Mouse (Mus musculus) CH12.LX (cell line): Measurements from ENCODE around the gene Myh9. TPM values are rescaled to one million over a fixed set of nuclear protein-coding genes. Genes with fewer than 3 reads are reported as not detected.

Source experiments
- DNase-seq: peaks from one replicate; pipeline ENCODE4 v3.0.0-alpha.2; 2013; ENCODE audit errors: extremely low read depth
- H3K27ac ChIP-seq: 2 replicates; pipeline ENCODE4 v1.5.1; 2012; ENCODE audit warnings: low read depth, mild to moderate bottlenecking, control low read depth, moderate library complexity; ENCODE audit not compliant: insufficient read depth
- H3K27me3 ChIP-seq: replicated peaks from 2 replicates; pipeline ENCODE3; 2012; ENCODE audit warnings: inconsistent platforms
- H3K36me3 ChIP-seq, 2 experiments: replicated peaks in 1 of 2; 2 replicates each; pipeline versions ENCODE3 to v1.6.1; 2012; ENCODE audit warnings: inconsistent platforms in 1 of 2, low read length in 1 of 2, mild to moderate bottlenecking in 1 of 2, mixed read lengths in 1 of 2, moderate library complexity in 1 of 2; ENCODE audit not compliant: control insufficient read depth in 1 of 2, insufficient read depth in 1 of 2
- H3K4me1 ChIP-seq, 2 experiments: 2 replicates each; pipeline ENCODE4 v1.6.1; 2012; ENCODE audit warnings: inconsistent platforms in 1 of 2, moderate library complexity in 1 of 2; ENCODE audit not compliant: insufficient read depth in 2 of 2, control insufficient read depth in 1 of 2
- H3K4me2 ChIP-seq: 2 replicates; pipeline ENCODE4 v1.6.1; 2012; ENCODE audit warnings: low read depth, mild to moderate bottlenecking, control low read depth; ENCODE audit not compliant: poor library complexity, insufficient read depth, severe bottlenecking
- H3K4me3 ChIP-seq, 3 experiments: fragments of 150-350 bp in 1 of 3; sonication (generic) in 1 of 3; replicated peaks in 1 of 3; 2 replicates each; pipeline versions ENCODE3 to v1.5.1; 2011 to 2012; ENCODE audit warnings: low read depth in 2 of 3, low read length in 2 of 3, mild to moderate bottlenecking in 2 of 3, moderate library complexity in 2 of 3, control low read depth in 1 of 3, improper control_type of control experiment in 1 of 3, inconsistent platforms in 1 of 3, mixed read lengths in 1 of 3; ENCODE audit not compliant: poor library complexity in 1 of 3
- H3K79me2 ChIP-seq: replicated peaks from 2 replicates; pipeline ENCODE4 v1.6.1; 2012; ENCODE audit warnings: mild to moderate bottlenecking, moderate library complexity; ENCODE audit not compliant: control insufficient read depth, poor library complexity, insufficient read depth, severe bottlenecking; ENCODE audit errors: extremely low read depth
- H3K9ac ChIP-seq: 2 replicates; pipeline ENCODE4 v1.6.1; 2012; ENCODE audit warnings: low read depth, mild to moderate bottlenecking, control low read depth, moderate library complexity; ENCODE audit not compliant: insufficient read depth
- H3K9me3 ChIP-seq: replicated peaks from 2 replicates; pipeline ENCODE3; 2012; ENCODE audit warnings: low read length, inconsistent platforms, mixed read lengths
- CHD2 ChIP-seq: IDR thresholded peaks from 2 replicates; pipeline ENCODE4 v1.6.1; 2011; ENCODE audit warnings: low read length, improper control_type of control experiment
- E2F4 ChIP-seq: IDR thresholded peaks from 2 replicates; pipeline ENCODE4 v1.6.1; 2011; ENCODE audit warnings: low read depth, low read length, improper control_type of control experiment; ENCODE audit not compliant: insufficient replicate concordance
- ELF1 ChIP-seq: IDR thresholded peaks from 2 replicates; pipeline ENCODE4 v1.6.1; 2014; ENCODE audit warnings: low read depth, mild to moderate bottlenecking, inconsistent platforms, low read length, improper control_type of control experiment
- EP300 ChIP-seq: IDR thresholded peaks from 2 replicates; pipeline ENCODE4 v1.6.1; 2011; ENCODE audit warnings: low read length, improper control_type of control experiment
- ETS1 ChIP-seq: conservative IDR thresholded peaks from 2 replicates; pipeline ENCODE4 v1.6.1; 2012; ENCODE audit warnings: low read depth, mild to moderate bottlenecking, inconsistent platforms, low read length, improper control_type of control experiment, moderate library complexity
- HCFC1 ChIP-seq: IDR thresholded peaks from 2 replicates; pipeline ENCODE4 v1.6.1; 2012; ENCODE audit warnings: low read depth, mild to moderate bottlenecking, inconsistent platforms, low read length, improper control_type of control experiment
- IRF4 ChIP-seq: IDR thresholded peaks from 2 replicates; pipeline ENCODE4 v1.6.1; 2014; ENCODE audit warnings: low read depth, mild to moderate bottlenecking, inconsistent platforms, low read length, improper control_type of control experiment
- JUN ChIP-seq: IDR thresholded peaks from 2 replicates; pipeline ENCODE4 v1.6.1; 2011; ENCODE audit warnings: low read depth, mild to moderate bottlenecking, low read length, improper control_type of control experiment, moderate library complexity; ENCODE audit not compliant: insufficient read depth
- JUND ChIP-seq: conservative IDR thresholded peaks from 2 replicates; pipeline ENCODE4 v1.6.1; 2011; ENCODE audit warnings: low read depth, low read length, improper control_type of control experiment
- MAFK ChIP-seq: IDR thresholded peaks from 2 replicates; pipeline ENCODE4 v1.6.1; 2011; ENCODE audit warnings: low read length, improper control_type of control experiment; ENCODE audit not compliant: insufficient replicate concordance
- MEF2A ChIP-seq: IDR thresholded peaks from 2 replicates; pipeline ENCODE4 v1.6.1; 2014; ENCODE audit warnings: low read depth, mild to moderate bottlenecking, inconsistent platforms, low read length, improper control_type of control experiment, borderline replicate concordance
- NELFE ChIP-seq: IDR thresholded peaks from 2 replicates; pipeline ENCODE4 v1.6.1; 2011; ENCODE audit warnings: low read depth, low read length, improper control_type of control experiment
- PAX5 ChIP-seq: IDR thresholded peaks from 2 replicates; pipeline ENCODE4 v1.6.1; 2012; ENCODE audit warnings: low read length, inconsistent platforms, mixed read lengths
- POLR2A ChIP-seq: IDR thresholded peaks from 2 replicates; pipeline ENCODE4 v1.6.1; 2011; ENCODE audit warnings: low read depth, mild to moderate bottlenecking, improper control_type of control experiment, low read length
- RAD21 ChIP-seq: IDR thresholded peaks from 2 replicates; pipeline ENCODE4 v1.6.1; 2011; ENCODE audit warnings: low read depth, mild to moderate bottlenecking, low read length, improper control_type of control experiment, moderate library complexity
- SIN3A ChIP-seq: IDR thresholded peaks from 2 replicates; pipeline ENCODE4 v1.6.1; 2012; ENCODE audit warnings: low read length, improper control_type of control experiment, inconsistent platforms
- SMC3 ChIP-seq: IDR thresholded peaks from 2 replicates; pipeline ENCODE4 v1.6.1; 2011; ENCODE audit warnings: low read depth, low read length, improper control_type of control experiment
- TBP ChIP-seq: conservative IDR thresholded peaks from 2 replicates; pipeline ENCODE4 v1.6.1; 2011; ENCODE audit warnings: low read depth, low read length, improper control_type of control experiment
- USF1 ChIP-seq: IDR thresholded peaks from 2 replicates; pipeline ENCODE4 v1.6.1; 2014; ENCODE audit warnings: low read depth, mild to moderate bottlenecking, inconsistent platforms, low read length, improper control_type of control experiment
- ZC3H11A ChIP-seq: IDR thresholded peaks from 2 replicates; pipeline ENCODE4 v1.6.1; 2012; ENCODE audit warnings: low read depth, mild to moderate bottlenecking, inconsistent platforms, low read length, improper control_type of control experiment
- ZKSCAN1 ChIP-seq: IDR thresholded peaks from 2 replicates; pipeline ENCODE4 v1.6.1; 2012; ENCODE audit warnings: low read depth, inconsistent platforms, low read length, improper control_type of control experiment, borderline replicate concordance
- ZMIZ1 ChIP-seq: IDR thresholded peaks from 2 replicates; pipeline ENCODE4 v1.6.1; 2012; ENCODE audit warnings: low read depth, mild to moderate bottlenecking, inconsistent platforms, low read length, improper control_type of control experiment
- ZNF384 ChIP-seq: IDR thresholded peaks from 2 replicates; pipeline ENCODE4 v1.6.1; 2012; ENCODE audit warnings: low read depth, low read length, improper control_type of control experiment, inconsistent platforms
- dilution Hi-C: fragments of 300-500 bp; cut with MboI; formaldehyde crosslinking; loops from 2 replicates; pipeline ENCODE4 v1.14.3; 2020; ENCODE audit warnings: low sequenced_read_pairs; ENCODE audit not compliant: extremely low pct_unique_long_range_greater_than_20kb, extremely low pct_ligation_motif_present
- in situ Hi-C: fragments of 300-500 bp; cut with MboI; formaldehyde crosslinking; loops from 3 replicates; pipeline ENCODE4 v1.14.3; 2019; ENCODE audit warnings: low sequenced_read_pairs, low pct_ligation_motif_present, low pct_unique_long_range_greater_than_20kb, mixed read lengths
- polyA plus RNA-seq: library from polyadenylated mRNA; unstranded; fragments of >175 nt; gene quantifications from 2 replicates; pipeline ENCODE4 v1.2.1, GENCODE M21; 2012; ENCODE audit warnings: low read depth; ENCODE audit not compliant: insufficient read length
- total RNA-seq, 2 experiments: library from RNA; depleted of rRNA; stranded (reverse); fragments of 300-350 nt in 1 of 2; fragments of >200 nt in 1 of 2; gene quantifications; 2 replicates each; pipeline ENCODE4 v1.2.3; 2012 to 2014

Gene Myh9
- total and polyA plus RNA-seq, 3 experiments: 43.8 to 165 (median 146) TPM

DNA sequence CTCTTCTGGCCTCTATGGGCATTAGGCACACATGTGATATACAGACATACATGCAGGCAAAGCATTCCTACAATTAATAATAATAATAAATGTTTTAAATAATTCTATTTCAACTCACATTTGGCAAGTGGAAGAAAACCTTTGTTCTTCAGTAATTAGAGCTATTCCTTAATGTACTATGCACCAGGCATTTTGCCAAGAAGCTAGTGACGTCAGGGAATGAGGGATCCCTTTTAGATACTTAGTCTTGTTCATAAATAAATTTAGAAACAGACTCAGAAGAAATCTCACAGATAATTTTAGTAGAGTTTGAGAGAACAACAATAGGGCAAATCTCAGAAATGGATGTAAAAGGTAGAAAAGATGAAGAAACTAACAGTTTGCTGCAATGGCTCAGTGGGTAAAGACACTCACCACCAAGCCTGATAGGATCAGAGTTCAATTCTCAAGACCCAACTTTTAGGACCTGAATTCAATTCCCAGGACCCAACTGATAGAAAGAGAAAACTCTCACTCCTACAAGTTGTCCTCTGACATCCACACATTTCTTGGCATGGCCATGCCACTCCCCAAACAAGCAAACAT lies 18.2 kb upstream of the Myh9 start:
- Histone ChIP-seq H3K36me3 (no peaks in the 10 kb centered on the region), H3K27ac (no peak overlapping the region), H3K4me3 (no peak overlapping the region), H3K9ac (no peak overlapping the region), H3K4me1 (peaks cover 18 to 40% of the 10 kb centered on the region in 2 experiments), H3K27me3 (no peaks in the 10 kb centered on the region), H3K9me3 (peaks cover 17% of the 10 kb centered on the region), H3K79me2 (no peaks in the 10 kb centered on the region), H3K4me2 (no peak overlapping the region)
- TF ChIP-seq TBP: peak; percentile 84
- no peak for TF ChIP-seq RAD21
- dilution Hi-C loops: no loop called here
- DNase-seq: no peak
- in situ Hi-C loops: no loop called here

DNA sequence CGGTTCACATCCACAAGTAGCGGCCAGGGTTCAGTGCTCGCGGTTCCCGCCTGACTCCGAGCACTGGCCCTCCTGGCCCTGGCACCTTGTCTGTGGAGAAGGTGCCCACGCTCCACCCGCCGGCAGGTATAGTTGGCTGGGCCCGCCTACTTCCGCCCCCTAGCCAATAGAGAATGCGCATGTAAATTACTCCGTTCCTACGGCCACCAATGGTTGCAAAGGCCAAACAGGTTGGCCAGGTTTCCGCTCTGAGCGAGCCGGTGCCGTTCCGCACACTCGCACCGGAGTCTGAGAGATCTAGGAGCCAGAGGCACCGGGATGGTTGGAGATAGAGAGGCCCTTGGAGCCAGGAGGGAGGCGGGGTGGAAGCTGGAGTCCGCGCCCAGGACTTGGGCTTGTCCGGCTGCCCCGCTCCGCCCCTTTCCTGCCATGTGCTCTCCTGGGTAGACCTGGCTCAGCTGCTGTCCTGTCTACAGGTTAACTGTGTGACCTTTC lies 15.7 kb upstream of the Myh9 start:
- no peaks in the 10 kb centered on the region for H3K27me3 ChIP-seq
- no peaks in the 10 kb centered on the region for H3K79me2 ChIP-seq
- TF ChIP-seq RAD21 (no peak), ZMIZ1 (no peak), PAX5 (no peak), JUND (no peak), SIN3A (no peak), JUN (no peak), MAFK (no peak), ZNF384 (no peak), IRF4 (no peak)
- TF ChIP-seq, all 38 proteins: peak for 0
- Histone ChIP-seq H3K9ac (no peak overlapping the region), H3K27ac (no peak overlapping the region), H3K4me2 (no peak overlapping the region), H3K4me3 (no peak overlapping the region), H3K36me3 (no peaks in the 10 kb centered on the region), H3K9me3 (peaks cover 17% of the 10 kb centered on the region), H3K4me1 (peaks cover 5 to 24% of the 10 kb centered on the region in 2 experiments)
- dilution Hi-C loops: no loop called here
- DNase-seq: no peak
- in situ Hi-C loops: no loop called here

DNA sequence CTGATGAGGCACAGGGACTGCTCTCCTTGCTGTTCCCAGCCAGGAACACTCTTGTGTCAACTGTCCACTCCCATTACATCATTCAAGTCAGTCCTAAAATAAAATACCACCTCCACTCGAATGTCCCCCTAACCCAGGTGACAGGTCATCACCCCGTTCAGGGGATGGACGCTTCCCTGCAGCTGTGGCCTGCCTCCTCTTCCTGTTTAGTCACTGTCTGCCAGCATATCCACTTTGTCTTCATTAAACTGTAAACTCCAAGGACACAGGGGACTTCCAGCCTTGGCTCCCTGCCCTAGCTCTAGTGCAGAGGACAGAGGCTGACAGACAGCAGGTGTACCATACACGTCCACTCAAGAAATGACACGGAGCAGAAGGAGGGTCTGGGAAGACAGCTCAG lies 14.6 kb upstream of the Myh9 start:
- Histone ChIP-seq H3K36me3 (no peaks in the 10 kb centered on the region), H3K9me3 (peaks cover 17% of the 10 kb centered on the region), H3K27ac (no peak overlapping the region), H3K9ac (no peak overlapping the region), H3K4me1 (peaks cover 2 to 23% of the 10 kb centered on the region in 2 experiments; a peak in 2 of 4 replicates), H3K4me3 (no peak overlapping the region), H3K4me2 (no peak overlapping the region), H3K79me2 (no peaks in the 10 kb centered on the region), H3K27me3 (no peaks in the 10 kb centered on the region)
- dilution Hi-C loops: no loop called here
- no peak for TF ChIP-seq SMC3
- no peak for TF ChIP-seq JUND
- TF ChIP-seq ETS1: no peak
- TF ChIP-seq USF1: no peak
- TF ChIP-seq IRF4: no peak
- no peak for TF ChIP-seq ELF1
- TF ChIP-seq HCFC1: no peak
- no peak for TF ChIP-seq CHD2
- no peak for TF ChIP-seq NELFE
- no peak for TF ChIP-seq MEF2A
- no peak for TF ChIP-seq PAX5
- no peak for TF ChIP-seq E2F4
- TF ChIP-seq MAFK: no peak
- TF ChIP-seq ZC3H11A: no peak
- no peak for TF ChIP-seq ZNF384
- TF ChIP-seq ZKSCAN1: no peak
- no peak for TF ChIP-seq POLR2A
- TF ChIP-seq EP300: no peak
- in situ Hi-C loops: no loop called here
- no peak for DNase-seq
